Mouse (Mus musculus) effector memory CD4-positive, alpha-beta T cell, adult 7 months (primary cell): ENCODE data around the gene Mbd6. TPM values are rescaled to one million over a fixed set of nuclear protein-coding genes. Genes with fewer than 3 reads are reported as not detected.

ENCODE experiments used
- polyA plus RNA-seq: library from polyadenylated mRNA; unstranded; fragments of 100-300 nt; shearing (Covaris generic); gene quantifications from one replicate; pipeline ENCODE4 v1.2.1, GENCODE M21; 2017

Gene Mbd6
- 3.4 TPM for polyA plus RNA-seq

DNA sequence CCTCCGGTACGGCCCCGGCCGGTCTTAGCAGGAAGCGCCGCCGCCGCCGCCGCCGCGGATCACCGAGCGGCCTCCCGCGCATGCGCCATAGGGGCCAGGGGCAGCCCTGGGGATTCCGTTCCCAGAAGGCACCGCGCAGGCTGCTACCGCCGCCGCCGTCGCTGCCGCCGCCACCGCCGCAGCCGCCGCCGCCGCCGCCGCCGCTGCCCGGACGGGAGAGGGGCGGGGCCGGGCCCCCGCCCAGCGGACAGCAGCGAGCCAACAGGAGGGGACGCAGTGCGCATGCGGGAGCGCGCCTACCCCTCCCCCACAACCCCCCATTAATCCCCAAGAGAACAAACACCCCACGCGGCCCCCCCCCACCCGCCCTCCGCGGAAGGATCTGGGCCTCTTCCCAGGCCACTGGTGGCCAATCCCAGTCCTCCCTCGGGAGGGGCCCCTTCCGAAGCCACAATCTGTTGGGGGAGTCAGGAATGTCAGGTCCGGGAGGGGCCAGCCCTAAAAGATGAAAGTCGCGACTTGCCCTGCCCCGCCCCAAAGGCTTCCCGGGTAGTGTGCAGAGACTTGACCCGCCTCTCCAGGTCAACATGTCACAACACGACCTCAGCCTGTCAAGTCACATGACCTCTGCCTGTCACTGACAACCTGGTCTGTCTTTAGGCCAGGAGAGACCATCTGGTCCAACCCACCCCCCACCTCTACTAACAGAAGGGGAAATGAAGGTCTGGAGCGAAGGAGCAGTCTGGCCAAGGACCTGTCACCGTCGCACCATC lies at the start of gene Mbd6:
Mbd6 (minus strand) TSS at position 219 of the 773 bp plus-strand sequence.

DNA sequence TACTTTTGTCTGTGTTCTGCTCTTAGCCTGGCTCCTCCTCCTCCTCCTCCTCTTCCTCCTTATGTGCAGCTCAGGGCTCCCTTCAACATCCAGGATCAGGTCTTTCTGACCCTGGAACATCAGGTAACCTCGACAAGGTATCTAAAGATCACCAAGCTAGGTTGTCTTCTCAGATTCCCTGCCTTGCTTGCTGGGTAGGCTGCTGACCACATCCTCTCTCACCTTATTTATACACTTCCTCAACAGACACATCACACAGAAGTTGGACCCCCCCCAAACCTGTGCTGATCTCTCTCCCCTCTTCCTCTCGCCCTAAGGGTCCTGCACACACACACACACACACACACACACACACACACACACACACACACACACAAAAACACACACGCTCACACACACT lies 32.8 kb upstream of the Mbd6 start, which contains the start of gene Arhgap9:
Arhgap9 (plus strand) TSS at position 344 of the 400 bp plus-strand sequence.

DNA sequence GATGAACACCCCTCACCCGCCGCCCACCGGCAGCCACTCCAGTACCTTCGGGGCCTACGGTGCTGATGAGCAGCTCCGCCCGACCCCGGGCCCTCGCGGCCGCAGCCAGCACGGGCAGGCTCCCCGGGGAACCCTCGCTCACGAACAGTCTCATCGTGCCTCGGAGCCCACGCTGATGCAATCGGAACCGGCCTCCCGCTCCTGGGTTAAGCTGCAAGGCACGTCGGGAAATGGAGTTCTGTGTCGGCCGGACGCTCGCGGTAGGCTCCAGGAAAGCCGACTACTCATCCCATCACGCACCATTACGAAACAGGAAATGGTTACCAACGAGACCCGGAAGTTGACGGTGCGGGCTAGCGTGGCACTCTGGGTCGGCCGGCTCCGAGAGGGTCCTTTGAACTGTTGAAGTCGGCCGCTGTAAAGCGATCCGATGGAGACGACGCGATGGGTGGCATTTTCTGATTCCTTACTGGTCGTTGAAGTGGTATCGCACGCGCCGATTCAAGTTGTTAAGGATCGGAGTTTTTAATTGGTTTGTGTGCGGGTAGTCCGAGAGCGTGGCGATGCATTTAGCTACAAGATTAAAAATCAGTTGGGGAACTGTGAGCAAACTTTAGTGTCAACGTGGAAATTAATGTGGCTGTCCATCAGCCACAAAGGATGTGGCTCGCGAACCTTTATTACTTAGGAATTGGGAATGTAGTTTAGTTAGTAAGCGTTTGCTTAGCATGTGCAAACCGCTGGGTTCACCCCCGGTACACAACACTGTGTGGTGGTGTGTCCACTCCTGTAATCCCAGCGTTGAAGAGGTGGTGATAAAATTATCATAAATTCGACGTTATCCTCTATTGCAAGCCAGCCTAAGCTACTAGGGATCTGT lies 22.9 kb upstream of the Mbd6 start, which contains the start of gene Mars:
Mars (minus strand) TSS at position 311 of the 880 bp plus-strand sequence.

DNA sequence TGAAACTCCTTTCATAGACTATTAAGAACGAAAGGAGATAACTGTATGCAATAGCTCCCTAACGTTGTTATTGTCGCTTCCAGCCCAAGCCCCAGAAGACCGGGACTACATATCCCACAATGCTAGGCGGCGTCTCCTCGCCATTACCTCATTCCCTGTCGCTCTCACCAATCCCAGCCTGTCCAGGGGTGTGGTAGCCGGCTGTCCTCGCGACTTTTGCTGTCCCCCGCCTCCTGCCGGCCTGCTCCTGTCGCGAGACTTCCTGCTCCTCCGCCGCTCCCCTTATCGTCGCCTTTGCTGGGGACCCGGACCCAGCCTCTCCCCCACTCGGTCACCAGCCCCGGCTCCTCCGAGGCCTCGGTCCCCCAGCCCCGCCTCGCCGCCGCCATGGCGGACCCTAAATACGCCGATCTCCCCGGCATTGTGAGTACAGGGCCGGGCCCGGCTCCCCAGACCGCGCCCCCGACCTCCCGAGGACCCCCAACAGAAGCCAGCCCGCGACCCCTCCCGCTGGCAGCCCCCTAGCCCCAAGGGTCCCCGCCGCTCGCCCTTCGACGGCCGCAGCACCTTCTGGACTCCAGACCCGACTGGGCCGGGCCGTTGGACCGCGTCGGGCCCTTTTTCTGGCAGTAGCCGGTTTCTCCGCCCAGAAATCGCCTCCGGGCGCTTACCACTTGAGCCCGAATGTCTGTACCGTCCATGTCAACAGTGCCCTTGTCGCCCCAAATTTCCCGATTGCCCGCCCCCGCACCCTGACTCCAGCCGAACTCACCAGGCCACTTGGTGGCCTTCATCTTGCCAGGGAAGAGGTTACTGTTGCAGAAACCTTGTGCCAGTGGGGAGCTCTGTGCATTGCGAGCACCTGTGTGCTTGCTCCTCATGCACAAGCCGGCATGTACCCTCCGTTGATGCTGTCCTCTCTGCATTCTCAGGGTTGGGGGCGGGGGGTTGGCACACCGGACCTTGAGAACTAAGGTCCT lies 22.4 kb downstream of the Mbd6 start, which contains the start of gene Dctn2:
Dctn2 (plus strand) TSS at position 257 of the 980 bp plus-strand sequence.

DNA sequence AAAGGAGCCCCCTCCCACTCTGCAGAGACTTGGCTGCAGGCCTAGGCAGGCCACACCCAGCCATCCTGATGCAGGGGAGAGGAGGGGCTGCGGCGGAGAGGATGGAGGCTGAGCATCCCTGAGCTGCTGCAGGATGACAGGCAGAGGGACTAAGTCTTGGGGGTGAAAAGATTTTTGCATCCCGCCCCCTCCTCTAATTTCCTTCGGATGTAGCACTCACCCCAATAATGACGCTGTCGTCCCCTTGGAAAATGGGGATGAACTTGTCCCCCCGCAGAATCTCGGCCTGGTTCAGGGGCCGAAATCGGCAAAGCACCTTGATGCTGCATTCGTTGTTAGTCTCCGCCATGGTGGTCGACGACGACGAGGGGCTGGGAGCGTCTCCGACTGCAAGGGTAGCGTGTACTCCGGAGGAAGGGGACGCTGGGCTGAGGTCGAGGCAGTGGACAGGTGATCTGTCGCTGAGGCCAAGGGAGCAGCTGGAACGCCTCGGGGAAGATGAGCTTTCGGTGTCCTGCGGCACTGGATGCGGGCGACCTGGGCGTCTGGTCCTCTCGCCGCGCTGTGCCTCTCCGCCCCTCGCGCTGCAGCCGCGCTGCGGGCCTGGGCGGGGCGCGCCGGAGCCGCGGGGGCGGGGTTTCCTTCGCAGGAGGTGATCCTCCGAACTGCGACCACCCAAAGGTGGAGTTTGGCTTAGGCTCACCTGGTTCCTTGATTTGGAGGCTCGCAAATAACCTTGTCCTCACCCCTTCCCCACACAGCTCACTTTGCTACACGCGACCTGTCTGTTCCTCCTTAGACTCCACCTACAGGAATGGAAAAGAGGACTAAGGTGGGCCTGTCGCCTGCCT lies 26.0 kb downstream of the Mbd6 start, which contains the start of gene Kif5a:
Kif5a (minus strand) TSS at position 801 of the 851 bp plus-strand sequence.

Other genes with a start within 250 kb of the Mbd6 start
- gene Mettl1, start 247.6 kb downstream of the Mbd6 start, polyA plus RNA-seq, result 15.7 TPM
- gene Eef1akmt3, start 247.5 kb downstream of the Mbd6 start, polyA plus RNA-seq, result 0.60 TPM
- not detected for gene Cyp27b1, start 240.8 kb downstream of the Mbd6 start, polyA plus RNA-seq
- 1.4 TPM for gene March9, start 228.8 kb downstream of the Mbd6 start, polyA plus RNA-seq
- 188 TPM for gene Cdk4, start 225.5 kb downstream of the Mbd6 start, polyA plus RNA-seq
- gene Tspan31, start 218.8 kb downstream of the Mbd6 start, polyA plus RNA-seq, result 142 TPM
- gene Agap2, start 213.7 kb downstream of the Mbd6 start, polyA plus RNA-seq, result 13.2 TPM
- 197 TPM for gene Os9, start 167.9 kb downstream of the Mbd6 start, polyA plus RNA-seq
- 801 TPM for gene B4galnt1, start 123.8 kb downstream of the Mbd6 start, polyA plus RNA-seq
- 11.3 TPM for gene Slc26a10, start 108.4 kb downstream of the Mbd6 start, polyA plus RNA-seq
- gene Arhgef25, start 98.9 kb downstream of the Mbd6 start, polyA plus RNA-seq, result not detected
- gene Dtx3, start 93.3 kb downstream of the Mbd6 start, polyA plus RNA-seq, result 90.2 TPM
- 26.3 TPM for gene Pip4k2c, start 77.4 kb downstream of the Mbd6 start, polyA plus RNA-seq
- gene Kif5a, start 25.7 kb downstream of the Mbd6 start, polyA plus RNA-seq, result 0.06 TPM
- gene Dctn2, start 22.6 kb downstream of the Mbd6 start, polyA plus RNA-seq, result 69.5 TPM
- gene Mars, start 22.8 kb upstream of the Mbd6 start, polyA plus RNA-seq, result 59.8 TPM
- 174 TPM for gene Arhgap9, start 32.9 kb upstream of the Mbd6 start, polyA plus RNA-seq
- gene Gli1, start 53.0 kb upstream of the Mbd6 start, polyA plus RNA-seq, result not detected
- not detected for gene Inhbe, start 65.4 kb upstream of the Mbd6 start, polyA plus RNA-seq
- gene Inhbc, start 81.4 kb upstream of the Mbd6 start, polyA plus RNA-seq, result not detected
- gene R3hdm2, start 91.3 kb upstream of the Mbd6 start, polyA plus RNA-seq, result 34.5 TPM
- not detected for gene Stac3, start 212.7 kb upstream of the Mbd6 start, polyA plus RNA-seq
- gene Ndufa4l2, start 225.9 kb upstream of the Mbd6 start, polyA plus RNA-seq, result not detected
- 63.9 TPM for gene Shmt2, start 233.4 kb upstream of the Mbd6 start, polyA plus RNA-seq
- not detected for gene Nxph4, start 245.5 kb upstream of the Mbd6 start, polyA plus RNA-seq